Mouse (Mus musculus) MEL (cell line): ENCODE data around the gene Mdh2. TPM values are rescaled to one million over a fixed set of nuclear protein-coding genes. Genes with fewer than 3 reads are reported as not detected.

Source experiments
- DNase-seq: peaks from one replicate; pipeline ENCODE4 v3.0.0; 2011; ENCODE audit warnings: low read depth, low spot score
- H3K27ac ChIP-seq: 2 replicates; pipeline ENCODE4 v1.5.1; 2012; ENCODE audit warnings: low read depth, mild to moderate bottlenecking, control low read depth, low read length, moderate library complexity; ENCODE audit not compliant: control insufficient read depth
- H3K27me3 ChIP-seq, 2 experiments: fragments of 150-350 bp in 1 of 2; sonication (generic) in 1 of 2; 2 replicates each; pipeline ENCODE4 v1.6.1; 2012; ENCODE audit warnings: low read length in 2 of 2, mild to moderate bottlenecking in 2 of 2, improper control_type of control experiment in 1 of 2, moderate library complexity in 1 of 2; ENCODE audit not compliant: insufficient read depth in 2 of 2, control insufficient read depth in 1 of 2
- H3K36me3 ChIP-seq, 2 experiments: 2 replicates each; pipeline ENCODE4 v1.6.1; 2012 to 2014; ENCODE audit warnings: low read length in 2 of 2, improper control_type of control experiment in 1 of 2, inconsistent platforms in 1 of 2, mild to moderate bottlenecking in 1 of 2; ENCODE audit not compliant: insufficient read depth in 2 of 2, control insufficient read depth in 1 of 2
- H3K4me1 ChIP-seq, 2 experiments: fragments of 150-350 bp in 1 of 2; sonication (generic) in 1 of 2; 2 replicates each; pipeline ENCODE4 v1.6.1; 2012; ENCODE audit warnings: low read length in 2 of 2, improper control_type of control experiment in 1 of 2, mild to moderate bottlenecking in 1 of 2; ENCODE audit not compliant: insufficient read depth in 2 of 2, control insufficient read depth in 1 of 2
- H3K4me3 ChIP-seq, 2 experiments: fragments of 150-350 bp in 1 of 2; sonication (generic) in 1 of 2; 2 replicates each; pipeline ENCODE4 v1.5.1; 2012; ENCODE audit warnings: low read depth in 2 of 2, low read length in 2 of 2, mild to moderate bottlenecking in 2 of 2, moderate library complexity in 2 of 2, control low read depth in 1 of 2, improper control_type of control experiment in 1 of 2; ENCODE audit not compliant: control insufficient read depth in 1 of 2, insufficient read depth in 1 of 2
- H3K79me2 ChIP-seq: 2 replicates; pipeline ENCODE4 v1.6.1; 2012; ENCODE audit warnings: mild to moderate bottlenecking, low read length, moderate library complexity; ENCODE audit not compliant: control insufficient read depth, poor library complexity, insufficient read depth
- H3K9ac ChIP-seq: 2 replicates; pipeline ENCODE4 v1.6.1; 2012; ENCODE audit warnings: low read depth, mild to moderate bottlenecking, control low read depth, low read length, moderate library complexity; ENCODE audit not compliant: control insufficient read depth, poor library complexity, severe bottlenecking
- H3K9me3 ChIP-seq: fragments of 150-350 bp; sonication (generic); replicated peaks from 2 replicates; pipeline ENCODE4 v1.6.1; 2012; ENCODE audit warnings: mild to moderate bottlenecking, low read length, improper control_type of control experiment, moderate library complexity; ENCODE audit not compliant: insufficient read depth
- BHLHE40 ChIP-seq: IDR thresholded peaks from 2 replicates; pipeline ENCODE4 v1.6.1; 2012; ENCODE audit warnings: low read depth, mild to moderate bottlenecking, inconsistent platforms, low read length, improper control_type of control experiment, borderline replicate concordance
- CHD1 ChIP-seq: IDR thresholded peaks from 2 replicates; pipeline ENCODE4 v1.6.1; 2012; ENCODE audit warnings: low read depth, mild to moderate bottlenecking, inconsistent platforms, low read length, improper control_type of control experiment
- E2F4 ChIP-seq: IDR thresholded peaks from 2 replicates; pipeline ENCODE4 v1.6.1; 2011; ENCODE audit warnings: low read depth, low read length, improper control_type of control experiment, borderline replicate concordance
- EP300 ChIP-seq, 2 experiments: IDR thresholded peaks; 2 replicates each; pipeline ENCODE4 v1.6.1; 2011; ENCODE audit warnings: improper control_type of control experiment in 2 of 2, low read length in 2 of 2, low read depth in 1 of 2, mild to moderate bottlenecking in 1 of 2
- ETS1 ChIP-seq: IDR thresholded peaks from 2 replicates; pipeline ENCODE4 v1.6.1; 2012; ENCODE audit warnings: low read depth, mild to moderate bottlenecking, inconsistent platforms, low read length, improper control_type of control experiment, moderate library complexity
- GABPA ChIP-seq: IDR thresholded peaks from 2 replicates; pipeline ENCODE4 v1.6.1; 2012; ENCODE audit warnings: low read depth, mild to moderate bottlenecking, inconsistent platforms, low read length, improper control_type of control experiment, moderate library complexity
- GATA1 ChIP-seq: IDR thresholded peaks from 2 replicates; pipeline ENCODE4 v1.6.1; 2011; ENCODE audit warnings: low read depth, low read length, improper control_type of control experiment
- JUND ChIP-seq: IDR thresholded peaks from 2 replicates; pipeline ENCODE4 v1.6.1; 2011; ENCODE audit warnings: low read depth, mild to moderate bottlenecking, improper control_type of control experiment, low read length
- KAT2A ChIP-seq: conservative IDR thresholded peaks from 2 replicates; pipeline ENCODE4 v1.6.1; 2012; ENCODE audit warnings: low read depth, low read length, improper control_type of control experiment, inconsistent platforms
- MXI1 ChIP-seq: IDR thresholded peaks from 2 replicates; pipeline ENCODE4 v1.6.1; 2011; ENCODE audit warnings: mild to moderate bottlenecking, low read depth, low read length, improper control_type of control experiment
- NRF1 ChIP-seq: IDR thresholded peaks from 2 replicates; pipeline ENCODE4 v1.6.1; 2014; ENCODE audit warnings: low read depth, mild to moderate bottlenecking, inconsistent platforms, low read length, improper control_type of control experiment, moderate library complexity; ENCODE audit not compliant: poor library complexity, insufficient read depth, severe bottlenecking
- POLR2A ChIP-seq, 2 experiments: IDR thresholded peaks; 2 replicates each; pipeline ENCODE4 v1.6.1; 2011 to 2012; ENCODE audit warnings: low read length in 2 of 2, mild to moderate bottlenecking in 2 of 2, control low read depth in 1 of 2, improper control_type of control experiment in 1 of 2, low read depth in 1 of 2, moderate library complexity in 1 of 2; ENCODE audit not compliant: control insufficient read depth in 1 of 2, insufficient read depth in 1 of 2, poor library complexity in 1 of 2
- SMC3 ChIP-seq: IDR thresholded peaks from 2 replicates; pipeline ENCODE4 v1.6.1; 2011; ENCODE audit warnings: low read depth, low read length, improper control_type of control experiment
- TBP ChIP-seq: IDR thresholded peaks from 2 replicates; pipeline ENCODE4 v1.8.0; 2011; ENCODE audit warnings: low read depth, low read length, improper control_type of control experiment
- USF1 ChIP-seq: IDR thresholded peaks from 2 replicates; pipeline ENCODE4 v1.6.1; 2014; ENCODE audit warnings: low read depth, mild to moderate bottlenecking, inconsistent platforms, low read length, improper control_type of control experiment, moderate library complexity
- USF2 ChIP-seq, 2 experiments: IDR thresholded peaks; 2 replicates each; pipeline ENCODE4 v1.6.1; 2011 to 2012; ENCODE audit warnings: improper control_type of control experiment in 2 of 2, low read length in 2 of 2, borderline replicate concordance in 1 of 2, inconsistent platforms in 1 of 2, low read depth in 1 of 2, mild to moderate bottlenecking in 1 of 2; ENCODE audit not compliant: insufficient read depth in 1 of 2
- ZKSCAN1 ChIP-seq: IDR thresholded peaks from 2 replicates; pipeline ENCODE4 v1.6.1; 2012; ENCODE audit warnings: low read depth, mild to moderate bottlenecking, inconsistent platforms, low read length, improper control_type of control experiment, moderate library complexity
- ZMIZ1 ChIP-seq: IDR thresholded peaks from 2 replicates; pipeline ENCODE4 v1.6.1; 2012; ENCODE audit warnings: low read depth, mild to moderate bottlenecking, inconsistent platforms, low read length, improper control_type of control experiment, moderate library complexity
- ZNF384 ChIP-seq: IDR thresholded peaks from 2 replicates; pipeline ENCODE4 v1.6.1; 2012; ENCODE audit warnings: low read depth, mild to moderate bottlenecking, inconsistent platforms, low read length, improper control_type of control experiment
- polyA plus RNA-seq, 2 experiments: library from polyadenylated mRNA; stranded (reverse) in 1 of 2; unstranded in 1 of 2; fragments of >175 nt in 1 of 2; fragments of >200 nt in 1 of 2; gene quantifications; 2 replicates each; pipeline versions ENCODE4 v1.2.1 to v1.2.4; 2012; ENCODE audit warnings: low replicate concordance in 2 of 2, low read depth in 1 of 2; ENCODE audit not compliant: insufficient read length in 2 of 2, insufficient read depth in 1 of 2, missing spikeins in 1 of 2
- total RNA-seq: library from RNA; depleted of rRNA; stranded (reverse); fragments of 300-350 nt; gene quantifications from 2 replicates; pipeline ENCODE4 v1.2.3, GENCODE M21; 2012

The Mdh2 gene
- total and polyA plus RNA-seq, 3 experiments, result 207 to 1,097 (median 465) TPM

DNA sequence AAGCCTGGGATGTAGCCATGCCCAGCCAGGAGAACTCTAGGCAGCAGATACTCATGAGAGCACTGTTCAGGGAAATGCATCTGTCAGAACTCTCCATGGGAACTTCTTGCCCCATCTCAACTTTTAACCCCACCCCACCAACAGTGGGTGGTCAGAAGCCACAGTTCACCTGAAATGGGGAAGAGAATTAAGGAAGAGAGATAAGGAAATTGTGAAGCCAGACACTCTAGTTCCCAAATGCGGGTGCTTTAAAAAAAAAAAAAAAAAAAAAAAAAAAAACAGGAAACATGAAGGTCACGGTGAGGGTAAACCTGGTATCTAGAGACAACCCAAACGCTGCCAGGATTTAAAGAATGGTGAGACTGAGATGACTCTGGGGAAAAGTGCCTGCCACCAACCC lies 5.8 kb upstream of the Mdh2 start:
- Histone ChIP-seq H3K4me1 (peaks cover 4 to 16% of the 10 kb centered on the region in 2 experiments), H3K9ac (no peak overlapping the region), H3K27ac (no peak overlapping the region), H3K79me2 (no peaks in the 10 kb centered on the region), H3K9me3 (no peaks in the 10 kb centered on the region), H3K36me3 (peaks cover 0 to 13% of the 10 kb centered on the region in 2 experiments; a peak in 2 of 4 replicates), H3K4me3 (no peak overlapping the region), H3K27me3 (0 out of 4 replicates have a peak, but pooled peaks cover 0 to 1% of the 10 kb centered on the region in 2 experiments)
- peak; percentile 52 for DNase-seq
- TF ChIP-seq GATA1 (peak; percentile 59; the same call in 1 of the 2 replicates), KAT2A (no peak), JUND (no peak), ETS1 (peak; percentile 64; the same call in 1 of the 2 replicates), BHLHE40 (no peak), EP300 (IDR thresholded peaks at IDR 0.05; ENCODE audit: low read depth in 1 of 2, low read length in 2 of 2) (peak; percentile 48 to 71; a peak in 3 of 4 replicates), USF1 (no peak), ZNF384 (peak; percentile 98), USF2 (IDR thresholded peaks at IDR 0.05; ENCODE audit: borderline replicate concordance in 1 of 2, insufficient read depth in 1 of 2, low read depth in 1 of 2, low read length in 2 of 2) (no peak)

DNA sequence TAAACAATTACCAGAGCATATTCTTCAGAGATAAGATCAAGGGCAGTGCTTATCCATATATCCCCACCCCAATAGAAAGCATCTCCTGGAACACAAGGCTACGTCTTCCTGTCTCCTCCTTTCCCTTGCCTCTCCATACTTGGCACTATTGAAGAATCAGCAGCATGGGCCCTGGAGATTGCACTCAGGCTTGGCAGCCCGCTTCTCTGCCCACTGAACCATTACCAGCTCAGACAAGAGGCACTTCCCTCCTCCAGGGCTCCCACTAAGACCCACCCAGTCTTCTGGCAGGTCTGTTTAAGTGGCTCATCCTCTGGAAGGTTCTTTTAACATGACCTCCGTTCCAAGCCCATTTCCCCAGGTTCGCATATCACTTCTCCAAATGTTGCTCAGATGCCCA lies 1.7 kb upstream of the Mdh2 start:
- Histone ChIP-seq H3K9me3 (no peaks in the 10 kb centered on the region), H3K79me2 (peaks cover 34% of the 10 kb centered on the region), H3K4me3 (no peak overlapping the region), H3K27ac (no peak overlapping the region), H3K27me3 (no peaks in the 10 kb centered on the region), H3K36me3 (peaks cover 0 to 33% of the 10 kb centered on the region in 2 experiments; a peak in 2 of 4 replicates), H3K9ac (no peak overlapping the region), H3K4me1 (peaks cover 4 to 33% of the 10 kb centered on the region in 2 experiments)
- no peak for DNase-seq
- TF ChIP-seq ZMIZ1 (no peak), JUND (no peak), E2F4 (no peak), NRF1 (no peak), ZKSCAN1 (no peak), CHD1 (no peak), GABPA (no peak), ETS1 (no peak), POLR2A (IDR thresholded peaks at IDR 0.05; ENCODE audit: control insufficient read depth in 1 of 2, insufficient read depth in 1 of 2, low read depth in 1 of 2, low read length in 2 of 2, poor library complexity in 1 of 2) (no peak), MXI1 (no peak), SMC3 (no peak), ZNF384 (no peak), TBP (no peak)
